Mouse (Mus musculus) midbrain, postnatal 0 days (tissue): ENCODE measurements around the gene Rfxap. TPM values are rescaled to one million over a fixed set of nuclear protein-coding genes. Genes with fewer than 3 reads are reported as not detected.

ENCODE experiments used
- ATAC-seq: fragments of 200-750 bp; cut with Nextera tagmentation; 2 replicates; pipeline ENCODE4 v1.8.0; 2017; ENCODE audit warnings: moderate number of reproducible peaks, mild to moderate bottlenecking, moderate TSS enrichment, moderate library complexity; ENCODE audit not compliant: low FRiP score
- DNase-seq: peaks from one replicate; pipeline ENCODE4 v3.0.0-alpha.2; 2015; ENCODE audit warnings: low spot score
- H3K27ac ChIP-seq: fragments of 300-500 bp; sonication (generic); 2 replicates; pipeline ENCODE4 v1.5.1; 2014; ENCODE audit warnings: low read depth, mild to moderate bottlenecking, low read length, mixed read lengths
- H3K27me3 ChIP-seq: fragments of 300-500 bp; sonication (generic); 2 replicates; pipeline ENCODE4 v1.6.1; 2014; ENCODE audit warnings: low read length, control low read depth, mixed read lengths; ENCODE audit not compliant: insufficient read depth
- H3K36me3 ChIP-seq: fragments of 300-500 bp; sonication (generic); 2 replicates; pipeline ENCODE4 v1.6.1; 2014; ENCODE audit warnings: low read length, control low read depth, mixed read lengths; ENCODE audit not compliant: insufficient read depth
- H3K4me1 ChIP-seq: fragments of 300-500 bp; sonication (generic); 2 replicates; pipeline ENCODE4 v1.6.1; 2014; ENCODE audit warnings: mild to moderate bottlenecking, control low read depth, antibody characterized with exemption, low read length, mixed read lengths; ENCODE audit not compliant: insufficient read depth
- H3K4me2 ChIP-seq: fragments of 300-500 bp; sonication (generic); 2 replicates; pipeline ENCODE4 v1.6.1; 2014; ENCODE audit warnings: low read depth, mild to moderate bottlenecking, low read length, mixed read lengths; ENCODE audit not compliant: poor library complexity, severe bottlenecking
- H3K4me3 ChIP-seq: fragments of 300-500 bp; sonication (generic); 2 replicates; pipeline ENCODE4 v1.5.1; 2014; ENCODE audit warnings: low read depth, mild to moderate bottlenecking, low read length, moderate library complexity
- H3K9ac ChIP-seq: fragments of 300-500 bp; sonication (generic); replicated peaks from 2 replicates; pipeline ENCODE4 v1.6.1; 2014; ENCODE audit warnings: mild to moderate bottlenecking, low read length, moderate library complexity, mixed read lengths; ENCODE audit not compliant: poor library complexity, severe bottlenecking
- H3K9me3 ChIP-seq: fragments of 300-500 bp; sonication (generic); 2 replicates; pipeline ENCODE4 v1.6.1; 2016; ENCODE audit warnings: low read length, control low read depth
- CTCF ChIP-seq: IDR thresholded peaks from 2 replicates; pipeline ENCODE4 v1.5.1; 2016; ENCODE audit warnings: antibody characterized with exemption, mild to moderate bottlenecking
- WGBS: fragments of 180-500 bp; shearing (Covaris S2); extraction: QIAGEN DNeasy Blood & Tissue Kit; methylation state at CpG from one replicate; pipeline ENCODE4 v1.1.7; 2014; 5-methylcytosine and 5-hydroxymethylcytosine counted together
- polyA plus RNA-seq: library from polyadenylated mRNA; unstranded; fragments of >200 nt; fragmentation: Nextera tagmentation; extraction: Ambion mirVana; gene quantifications from 2 replicates; pipeline ENCODE4 v1.2.1, GENCODE M21; 2015
- total RNA-seq: library from RNA; depleted of rRNA; stranded (reverse); fragments of >200 nt; gene quantifications from 2 replicates; pipeline ENCODE4 v1.2.3, GENCODE M21; 2014; rRNA removed

Gene Rfxap
- total RNA-seq (44.8 and 65.9 TPM in 2 replicates), polyA plus RNA-seq (42.6 and 48.2 TPM in 2 replicates)

DNA sequence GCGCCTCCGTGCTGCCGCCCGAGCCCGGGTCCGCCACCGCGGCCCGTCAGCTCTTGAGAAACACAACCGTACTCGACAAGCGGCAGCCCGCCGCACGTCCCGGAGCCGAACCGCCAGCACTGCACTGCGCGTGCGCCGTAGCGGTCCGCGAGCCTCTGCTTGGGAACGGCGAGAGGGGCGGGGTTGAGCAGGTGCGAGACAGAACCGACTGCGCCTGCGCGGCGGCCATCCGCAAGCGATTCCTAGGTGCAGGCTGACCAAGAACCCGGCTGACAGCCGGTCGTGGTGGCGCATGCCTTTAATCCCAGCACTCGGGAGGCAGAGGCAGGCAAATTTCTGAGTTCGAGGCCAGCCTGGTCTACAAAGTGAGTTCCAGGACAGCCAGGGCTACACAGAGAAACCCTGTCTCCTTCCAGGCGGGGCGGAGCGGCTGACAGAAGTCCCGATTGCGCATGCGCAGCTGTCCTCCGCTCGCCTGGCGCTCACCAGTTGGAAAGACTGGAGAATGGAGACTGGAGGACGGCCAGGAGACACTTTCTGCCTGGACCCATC, at the start of gene Rfxap:
Gene Rfxap, minus strand, starts transcription at position 126 of the 552 bp plus-strand sequence.
- peak within 1 kb of the TSS; percentile 82 for H3K9ac ChIP-seq
- TF ChIP-seq CTCF, result no peak
- peaks cover 11% of the 10 kb centered on the region for H3K36me3 ChIP-seq
- ATAC-seq, result peak; percentile 95
- WGBS, result under 1% methylated on average over 52 of the region's 52 CpGs
- peak; percentile 97 for DNase-seq
- H3K27ac ChIP-seq, result peak within 1 kb of the TSS; percentile 96
- H3K27me3 ChIP-seq, result no peaks in the 10 kb centered on the region
- 0 out of 2 replicates have a peak, but pooled peaks cover 5% of the 10 kb centered on the region for H3K4me1 ChIP-seq
- no peaks in the 10 kb centered on the region for H3K9me3 ChIP-seq
- H3K4me2 ChIP-seq, result peak within 1 kb of the TSS; percentile 83
- H3K4me3 ChIP-seq, result peak within 1 kb of the TSS; percentile 86

DNA sequence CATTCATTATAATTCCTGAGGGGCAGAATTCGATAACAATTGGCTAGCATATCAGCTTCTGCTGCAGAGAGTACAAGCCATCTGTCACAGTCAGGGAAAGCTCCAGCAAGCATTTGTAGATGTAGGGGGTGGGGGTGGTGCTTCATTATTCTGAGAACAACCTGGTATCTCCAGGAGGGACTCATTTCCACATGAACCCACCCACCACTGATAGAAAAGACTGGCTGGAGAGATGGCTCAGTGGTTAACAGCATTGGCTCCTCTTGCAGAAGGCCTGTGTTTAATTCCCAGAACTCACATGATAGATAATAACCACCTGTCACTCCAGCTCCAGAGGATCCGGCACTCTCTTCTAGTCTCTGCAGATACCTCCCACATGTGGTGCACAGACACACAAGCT, 27.8 kb upstream of the Rfxap start:
- ATAC-seq (no peak), DNase-seq (peak; percentile 63)
- WGBS, result 51% methylated on average over 2 of the region's 2 CpGs
- no peaks in the 10 kb centered on the region for H3K4me1 ChIP-seq
- no peak for TF ChIP-seq CTCF
- no peak overlapping the region for H3K27ac ChIP-seq
- no peaks in the 10 kb centered on the region for H3K9me3 ChIP-seq
- no peak overlapping the region for H3K9ac ChIP-seq
- H3K4me3 ChIP-seq, result no peak overlapping the region
- no peak overlapping the region for H3K4me2 ChIP-seq
- no peaks in the 10 kb centered on the region for H3K27me3 ChIP-seq
- H3K36me3 ChIP-seq, result no peaks in the 10 kb centered on the region

DNA sequence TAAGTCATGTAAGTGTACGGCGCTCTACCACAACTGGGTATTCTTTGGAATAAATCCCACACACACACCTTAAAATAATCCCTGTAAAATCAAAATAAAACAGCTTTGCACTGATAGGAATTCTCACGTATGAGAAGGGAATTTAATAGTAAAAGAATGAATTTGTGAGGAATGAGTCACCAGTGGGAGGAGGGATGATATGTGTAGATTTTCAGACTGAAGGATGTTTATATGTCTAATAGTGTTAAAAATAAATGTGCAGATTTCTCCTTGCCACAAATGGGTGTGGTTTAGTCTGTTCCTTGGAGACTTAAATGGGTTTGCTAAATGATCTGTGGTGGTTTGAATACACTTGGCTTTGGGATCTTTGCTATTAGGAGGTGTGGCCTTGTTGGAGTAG, 24.9 kb upstream of the Rfxap start:
- H3K27ac ChIP-seq, result no peak overlapping the region

GRCm38 (mm10) chr3:54822526-54822925, 14.9 kb upstream of the Rfxap start:
- ATAC-seq, result no peak
- Histone ChIP-seq H3K4me1 (no peaks in the 10 kb centered on the region), H3K9me3 (no peaks in the 10 kb centered on the region), H3K9ac (no peak overlapping the region), H3K4me3 (no peak overlapping the region), H3K36me3 (no peaks in the 10 kb centered on the region), H3K4me2 (no peak overlapping the region), H3K27ac (no peak overlapping the region), H3K27me3 (no peaks in the 10 kb centered on the region)
- no peak for DNase-seq
- no peak for TF ChIP-seq CTCF
- 53% methylated on average over 5 of the region's 5 CpGs for whole genome bisulfite sequencing

More for the DNA sequence above, 24.9 kb upstream of the Rfxap start:
- H3K27me3 ChIP-seq, result no peaks in the 10 kb centered on the region
- ATAC-seq, result no peak
- 89% methylated on average over 3 of the region's 3 CpGs for WGBS
- no peak for TF ChIP-seq CTCF
- no peaks in the 10 kb centered on the region for H3K9me3 ChIP-seq
- no peak overlapping the region for H3K4me3 ChIP-seq
- no peak overlapping the region for H3K9ac ChIP-seq
- H3K36me3 ChIP-seq, result no peaks in the 10 kb centered on the region
- no peak for DNase-seq
- no peak overlapping the region for H3K4me2 ChIP-seq
- no peaks in the 10 kb centered on the region for H3K4me1 ChIP-seq

DNA sequence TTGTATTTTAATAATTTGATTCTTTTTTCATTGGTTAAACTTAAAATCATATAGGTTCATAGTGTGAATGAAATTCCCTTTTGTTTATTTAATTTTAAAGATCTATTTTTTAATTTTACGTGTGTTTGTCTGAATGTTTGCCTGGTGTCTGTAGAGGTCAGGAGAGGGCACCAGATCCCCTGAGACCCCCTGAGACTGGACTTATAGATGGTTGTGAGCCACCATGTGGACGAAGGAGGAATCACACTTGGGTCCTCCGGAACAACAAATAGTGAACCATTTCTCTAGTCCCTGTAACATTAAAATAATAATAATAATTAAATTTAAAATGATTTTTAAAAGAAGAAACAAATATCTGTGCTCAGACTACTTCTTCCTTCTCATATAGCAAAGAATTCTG, 7.7 kb upstream of the Rfxap start:
- DNase-seq (peak; percentile 90), ATAC-seq (no peak)
- Histone ChIP-seq H3K36me3 (no peaks in the 10 kb centered on the region), H3K9me3 (no peaks in the 10 kb centered on the region), H3K4me3 (no peak overlapping the region), H3K27ac (no peak overlapping the region), H3K9ac (no peak overlapping the region), H3K4me1 (no peaks in the 10 kb centered on the region), H3K27me3 (no peaks in the 10 kb centered on the region), H3K4me2 (no peak overlapping the region)
- TF ChIP-seq CTCF, result peak; percentile 92
- WGBS, result 32% methylated on average over 3 of the region's 3 CpGs

DNA sequence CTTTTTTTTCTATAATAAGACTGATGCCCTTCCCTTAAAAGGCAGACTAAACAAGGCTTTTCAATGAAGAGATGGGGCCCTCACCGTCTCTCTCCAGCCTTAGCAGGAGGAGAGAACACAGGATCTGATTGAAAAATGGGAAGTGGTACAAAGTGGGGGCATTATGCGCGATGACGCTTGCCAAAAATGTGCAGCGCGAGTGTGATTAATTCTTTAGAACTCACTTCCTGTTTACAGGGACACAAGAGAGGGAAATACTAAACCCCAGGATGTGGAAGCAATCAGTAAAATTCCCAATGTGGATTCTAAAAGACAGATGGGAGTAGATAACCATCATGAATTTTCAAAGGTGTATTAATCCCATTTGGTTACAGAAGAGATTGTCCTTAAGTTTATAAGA, 7.0 kb upstream of the Rfxap start:
- no peaks in the 10 kb centered on the region for H3K27me3 ChIP-seq
- no peak overlapping the region for H3K4me3 ChIP-seq
- H3K4me1 ChIP-seq, result no peaks in the 10 kb centered on the region
- no peaks in the 10 kb centered on the region for H3K36me3 ChIP-seq
- H3K27ac ChIP-seq, result no peak overlapping the region
- TF ChIP-seq CTCF, result no peak
- H3K9me3 ChIP-seq, result no peaks in the 10 kb centered on the region
- DNase-seq (no peak), ATAC-seq (no peak)
- H3K4me2 ChIP-seq, result no peak overlapping the region
- no peak overlapping the region for H3K9ac ChIP-seq
- 81% methylated on average over 6 of the region's 6 CpGs for WGBS
